Mouse (Mus musculus) hindbrain, embryonic 11.5 days (tissue): ENCODE data around the gene Mast4. TPM values are rescaled to one million over a fixed set of nuclear protein-coding genes. Genes with fewer than 3 reads are reported as not detected.

Source experiments
- ATAC-seq: fragments of 200-750 bp; cut with Nextera tagmentation; 2 replicates; pipeline ENCODE4 v1.8.0; 2017; ENCODE audit warnings: mild to moderate bottlenecking, moderate TSS enrichment, moderate library complexity; ENCODE audit not compliant: low FRiP score
- DNase-seq: peaks from one replicate; pipeline ENCODE4 v3.0.0-alpha.2; 2015; ENCODE audit warnings: low spot score
- H3K27ac ChIP-seq: fragments of 300-500 bp; sonication (generic); 2 replicates; pipeline ENCODE4 v1.5.1; 2014; ENCODE audit warnings: mild to moderate bottlenecking, low read depth, low read length
- H3K27me3 ChIP-seq: fragments of 300-500 bp; sonication (generic); 2 replicates; pipeline ENCODE4 v1.6.1; 2014; ENCODE audit warnings: mild to moderate bottlenecking, low read length, moderate library complexity, mixed read lengths; ENCODE audit not compliant: control insufficient read depth, insufficient read depth
- H3K36me3 ChIP-seq: fragments of 300-500 bp; sonication (generic); 2 replicates; pipeline ENCODE4 v1.6.1; 2014; ENCODE audit warnings: mild to moderate bottlenecking, low read length, moderate library complexity, mixed read lengths; ENCODE audit not compliant: control insufficient read depth, insufficient read depth
- H3K4me1 ChIP-seq: fragments of 300-500 bp; sonication (generic); replicated peaks from 2 replicates; pipeline ENCODE4 v1.6.1; 2014; ENCODE audit warnings: low read length, mixed read lengths; ENCODE audit not compliant: control insufficient read depth, insufficient read depth
- H3K4me2 ChIP-seq: fragments of 300-500 bp; sonication (generic); replicated peaks from 2 replicates; pipeline ENCODE4 v1.6.1; 2014; ENCODE audit warnings: mild to moderate bottlenecking, low read depth, low read length
- H3K4me3 ChIP-seq: fragments of 300-500 bp; sonication (generic); 2 replicates; pipeline ENCODE4 v1.5.1; 2014; ENCODE audit warnings: low read depth, low read length
- H3K9ac ChIP-seq: fragments of 300-500 bp; sonication (generic); 2 replicates; pipeline ENCODE4 v1.6.1; 2014; ENCODE audit warnings: low read depth, low read length
- H3K9me3 ChIP-seq: fragments of 300-500 bp; sonication (generic); 2 replicates; pipeline ENCODE4 v1.6.1; 2016; ENCODE audit warnings: low read length; ENCODE audit not compliant: control insufficient read depth
- WGBS: fragments of 180-500 bp; shearing (Covaris S2); extraction: QIAGEN DNeasy Blood & Tissue Kit; methylation state at CpG from one replicate; pipeline ENCODE4 v1.1.7; 2014; 5-methylcytosine and 5-hydroxymethylcytosine counted together
- polyA plus RNA-seq: library from polyadenylated mRNA; unstranded; fragments of >200 nt; fragmentation: Nextera tagmentation; extraction: Ambion mirVana; gene quantifications from 2 replicates; pipeline ENCODE4 v1.2.1, GENCODE M21; 2014

Gene Mast4
- polyA plus RNA-seq, 1 experiment from 2014 or later, result 26.9 TPM

- Histone ChIP-seq H3K4me2 (no peak overlapping the region), H3K4me3 (no peak overlapping the region), H3K4me1 (no peaks in the 10 kb centered on the region), H3K9me3 (no peaks in the 10 kb centered on the region), H3K36me3 (no peaks in the 10 kb centered on the region), H3K27me3 (no peaks in the 10 kb centered on the region), H3K9ac (no peak overlapping the region), H3K27ac (no peak overlapping the region)
- no peak for ATAC-seq
- DNase-seq, result no peak
- 54% methylated on average over 6 of the region's 6 CpGs for WGBS
Observed at GRCm38 (mm10) chr13:103302508-103302907, 31.8 kb downstream of the Mast4 start.

DNA sequence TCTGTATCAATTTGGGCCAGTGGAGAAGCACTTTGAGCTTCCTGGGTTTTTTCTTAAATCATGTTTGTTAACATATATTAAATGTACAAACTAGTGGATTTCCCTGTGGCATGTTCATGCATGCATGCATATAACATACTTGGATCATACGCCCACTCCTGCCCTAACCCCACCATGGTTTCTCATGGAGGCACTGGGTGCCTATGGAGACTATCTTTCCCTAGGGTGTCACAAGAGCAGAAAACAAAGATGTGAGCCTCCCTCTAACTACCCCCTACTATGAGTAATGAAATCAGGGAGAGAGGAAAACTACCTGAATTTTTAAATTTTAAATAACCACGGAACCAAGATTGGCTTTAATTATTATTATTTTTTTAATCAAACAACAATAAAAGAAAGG, 32.2 kb downstream of the Mast4 start:
- Histone ChIP-seq H3K36me3 (no peaks in the 10 kb centered on the region), H3K4me3 (no peak overlapping the region), H3K4me2 (no peak overlapping the region), H3K9me3 (no peaks in the 10 kb centered on the region), H3K27ac (no peak overlapping the region), H3K4me1 (no peaks in the 10 kb centered on the region), H3K9ac (no peak overlapping the region), H3K27me3 (no peaks in the 10 kb centered on the region)
- 87% methylated on average over 2 of the region's 2 CpGs for WGBS
- no peak for ATAC-seq
- DNase-seq, result no peak

DNA sequence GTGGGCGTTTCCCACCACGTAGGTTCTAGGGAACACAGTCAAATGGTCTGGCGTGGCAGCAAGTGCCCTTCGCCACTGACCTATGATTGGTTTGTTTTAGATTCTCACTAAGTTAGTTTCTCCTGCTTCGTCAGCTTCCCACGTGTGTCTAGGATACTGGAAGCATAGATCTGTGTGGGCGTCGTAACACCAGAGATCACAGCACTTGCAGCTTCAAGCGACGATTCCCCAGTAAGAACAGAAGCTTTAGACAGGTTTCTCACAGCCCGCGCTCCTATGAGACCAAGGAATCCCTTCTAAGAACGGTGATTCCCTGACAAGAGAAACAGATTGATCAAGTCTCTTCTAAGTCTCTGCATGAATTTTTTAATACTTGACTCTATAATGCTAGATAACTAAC, 39.9 kb downstream of the Mast4 start:
- no peaks in the 10 kb centered on the region for H3K36me3 ChIP-seq
- H3K4me2 ChIP-seq, result no peak overlapping the region
- WGBS, result 93% methylated on average over 13 of the region's 13 CpGs
- no peaks in the 10 kb centered on the region for H3K9me3 ChIP-seq
- no peak overlapping the region for H3K9ac ChIP-seq
- H3K27ac ChIP-seq, result no peak overlapping the region
- no peaks in the 10 kb centered on the region for H3K27me3 ChIP-seq
- no peak for DNase-seq
- no peak for ATAC-seq
- no peak overlapping the region for H3K4me3 ChIP-seq
- H3K4me1 ChIP-seq, result no peaks in the 10 kb centered on the region

- 57% methylated on average over 1 of the region's 1 CpGs for WGBS
- Histone ChIP-seq H3K9ac (no peak overlapping the region), H3K27ac (no peak overlapping the region), H3K27me3 (no peaks in the 10 kb centered on the region), H3K36me3 (no peaks in the 10 kb centered on the region), H3K4me2 (no peak overlapping the region), H3K4me3 (no peak overlapping the region), H3K9me3 (no peaks in the 10 kb centered on the region), H3K4me1 (no peaks in the 10 kb centered on the region)
- DNase-seq (no peak), ATAC-seq (no peak)
Observed at GRCm38 (mm10) chr13:103293121-103293520, 41.2 kb downstream of the Mast4 start.

DNA sequence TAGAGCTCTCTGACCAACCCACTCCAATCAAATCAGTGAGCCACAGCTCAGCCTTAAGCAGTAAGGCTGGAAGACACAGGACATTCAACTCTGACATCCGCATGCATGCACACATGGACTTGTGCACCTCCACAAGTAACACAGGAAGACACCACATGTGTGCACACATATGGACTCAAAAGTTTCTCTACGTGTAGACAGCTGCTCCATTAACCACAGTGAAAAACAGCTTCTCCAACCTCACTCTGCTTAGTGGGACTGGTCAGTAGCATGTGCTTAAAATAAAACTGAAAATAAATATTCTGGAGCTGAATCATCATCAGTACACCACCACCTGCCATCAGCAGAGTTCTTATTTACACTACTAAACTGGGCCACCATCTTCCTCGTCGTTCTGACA, 43.2 kb downstream of the Mast4 start:
- H3K27ac ChIP-seq, result no peak overlapping the region
- H3K27me3 ChIP-seq, result no peaks in the 10 kb centered on the region
- H3K4me1 ChIP-seq, result no peaks in the 10 kb centered on the region
- DNase-seq (no peak), ATAC-seq (no peak)
- no peaks in the 10 kb centered on the region for H3K9me3 ChIP-seq
- H3K4me2 ChIP-seq, result no peak overlapping the region
- no peak overlapping the region for H3K9ac ChIP-seq
- no peaks in the 10 kb centered on the region for H3K36me3 ChIP-seq
- WGBS, result 95% methylated on average over 4 of the region's 4 CpGs
- no peak overlapping the region for H3K4me3 ChIP-seq

- Histone ChIP-seq H3K9ac (no peak overlapping the region), H3K27ac (no peak overlapping the region), H3K4me2 (no peak overlapping the region), H3K36me3 (no peaks in the 10 kb centered on the region), H3K9me3 (no peaks in the 10 kb centered on the region), H3K4me1 (no peaks in the 10 kb centered on the region), H3K4me3 (no peak overlapping the region), H3K27me3 (no peaks in the 10 kb centered on the region)
- WGBS, result 74% methylated on average over 5 of the region's 5 CpGs
- ATAC-seq (no peak), DNase-seq (no peak)
Observed at GRCm38 (mm10) chr13:103285821-103286220, 48.5 kb downstream of the Mast4 start.

DNA sequence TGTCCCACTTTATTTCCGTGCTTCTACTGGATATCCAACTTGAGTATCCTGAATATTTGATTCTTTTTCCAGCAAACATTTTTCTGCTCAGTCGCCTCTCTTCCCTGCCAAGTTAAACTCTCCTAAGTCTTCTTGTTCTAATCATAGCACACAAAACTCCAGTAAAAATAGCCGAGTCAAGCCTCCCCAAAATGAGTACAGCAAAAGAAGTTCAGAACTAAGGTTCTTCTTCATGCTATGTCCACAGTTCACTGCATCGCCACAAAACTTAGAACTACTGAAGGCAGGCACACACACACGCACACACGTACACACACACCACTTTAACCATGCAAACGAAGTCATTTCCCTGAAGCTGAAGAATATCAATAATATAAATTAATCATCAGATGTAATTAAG, 49.3 kb downstream of the Mast4 start:
- no peaks in the 10 kb centered on the region for H3K36me3 ChIP-seq
- no peak overlapping the region for H3K4me3 ChIP-seq
- WGBS, result 91% methylated on average over 7 of the region's 7 CpGs
- H3K27me3 ChIP-seq, result no peaks in the 10 kb centered on the region
- DNase-seq (no peak), ATAC-seq (no peak)
- H3K27ac ChIP-seq, result no peak overlapping the region
- H3K9me3 ChIP-seq, result no peaks in the 10 kb centered on the region
- H3K4me1 ChIP-seq, result no peaks in the 10 kb centered on the region
- H3K4me2 ChIP-seq, result no peak overlapping the region
- H3K9ac ChIP-seq, result no peak overlapping the region

GRCm38 (mm10) chr13:103270856-103271391, 63.4 kb downstream of the Mast4 start:
- ATAC-seq (no peak), DNase-seq (no peak)
- Histone ChIP-seq H3K9me3 (no peaks in the 10 kb centered on the region), H3K36me3 (no peaks in the 10 kb centered on the region), H3K9ac (no peak overlapping the region), H3K4me1 (no peaks in the 10 kb centered on the region), H3K27me3 (no peaks in the 10 kb centered on the region), H3K4me3 (no peak overlapping the region), H3K27ac (no peak overlapping the region), H3K4me2 (no peak overlapping the region)
- 88% methylated on average over 9 of the region's 9 CpGs for WGBS

DNA sequence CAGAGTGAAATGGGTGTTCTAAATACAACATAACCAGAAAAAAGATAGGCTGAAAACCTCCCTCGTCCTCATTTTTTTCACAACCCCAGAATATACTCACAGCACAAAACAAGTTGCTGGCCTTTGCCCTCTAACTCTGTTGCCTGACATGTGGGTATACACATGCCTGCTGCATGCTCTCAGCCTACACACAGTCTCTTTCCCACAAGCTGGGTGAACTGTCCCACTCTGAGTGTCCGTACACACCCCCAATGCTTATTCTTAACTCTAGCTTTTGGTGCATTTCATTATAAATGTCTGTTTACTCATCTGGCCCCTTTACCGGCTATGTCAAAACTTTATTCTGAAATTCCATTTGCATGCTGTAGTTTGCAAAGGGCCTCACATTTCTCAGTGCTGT, 71.6 kb downstream of the Mast4 start:
- no peaks in the 10 kb centered on the region for H3K27me3 ChIP-seq
- no peak overlapping the region for H3K4me3 ChIP-seq
- 77% methylated on average over 3 of the region's 3 CpGs for WGBS
- H3K4me1 ChIP-seq, result no peaks in the 10 kb centered on the region
- H3K9me3 ChIP-seq, result 0 out of 2 replicates have a peak, but pooled peaks cover 2% of the 10 kb centered on the region
- H3K4me2 ChIP-seq, result no peak overlapping the region
- ATAC-seq (no peak), DNase-seq (no peak)
- H3K36me3 ChIP-seq, result no peaks in the 10 kb centered on the region
- no peak overlapping the region for H3K9ac ChIP-seq
- no peak overlapping the region for H3K27ac ChIP-seq
